Mouse (Mus musculus) ES-Bruce4 (cell line): ENCODE data around the gene Golga5. TPM values are rescaled to one million over a fixed set of nuclear protein-coding genes. Genes with fewer than 3 reads are reported as not detected.

Experiments
- H3K27ac ChIP-seq: 2 replicates; pipeline ENCODE4 v1.5.1; 2012; ENCODE audit warnings: low read length, inconsistent platforms; ENCODE audit not compliant: insufficient read depth
- H3K27me3 ChIP-seq: 2 replicates; pipeline ENCODE4 v1.6.1; 2012; ENCODE audit warnings: mild to moderate bottlenecking, low read length, inconsistent platforms; ENCODE audit not compliant: control insufficient read depth, poor library complexity, insufficient read depth, severe bottlenecking
- H3K36me3 ChIP-seq: 2 replicates; pipeline ENCODE4 v1.6.1; 2012; ENCODE audit warnings: inconsistent platforms, mild to moderate bottlenecking, low read length, moderate library complexity; ENCODE audit not compliant: control insufficient read depth, poor library complexity, insufficient read depth, severe bottlenecking
- H3K4me1 ChIP-seq: one replicate; pipeline ENCODE4 v1.8.1; 2011; ENCODE audit warnings: low read length; ENCODE audit not compliant: control insufficient read depth, insufficient read depth
- H3K4me3 ChIP-seq: 2 replicates; pipeline ENCODE4 v1.5.1; 2011; ENCODE audit warnings: low read depth, mild to moderate bottlenecking, low read length
- H3K9ac ChIP-seq: 2 replicates; pipeline ENCODE4 v1.6.1; 2012; ENCODE audit warnings: low read depth, mild to moderate bottlenecking, inconsistent platforms; ENCODE audit not compliant: poor library complexity, severe bottlenecking
- H3K9me3 ChIP-seq: replicated peaks from 2 replicates; pipeline ENCODE4 v1.6.1; 2012; ENCODE audit warnings: mild to moderate bottlenecking, low read length, inconsistent platforms; ENCODE audit not compliant: control insufficient read depth, poor library complexity, insufficient read depth, severe bottlenecking
- CTCF ChIP-seq: IDR thresholded peaks from one replicate; pipeline ENCODE4 v1.8.1; 2011; ENCODE audit warnings: low read depth, low read length
- EP300 ChIP-seq: IDR thresholded peaks from 2 replicates; pipeline ENCODE4 v1.6.1; 2011; ENCODE audit warnings: low read depth, low read length; ENCODE audit not compliant: insufficient read depth
- POLR2A ChIP-seq: IDR thresholded peaks from one replicate; pipeline ENCODE4 v1.8.1; 2011; ENCODE audit warnings: low read length; ENCODE audit not compliant: insufficient read depth
- polyA plus RNA-seq: library from polyadenylated mRNA; stranded (reverse); fragments of >200 nt; gene quantifications from 2 replicates; pipeline ENCODE4 v1.2.4, GENCODE M21; 2011; ENCODE audit warnings: low read depth; ENCODE audit not compliant: missing spikeins, insufficient read depth, insufficient read length

The Golga5 gene
- polyA plus RNA-seq, 1 experiment: 32.9 TPM

DNA sequence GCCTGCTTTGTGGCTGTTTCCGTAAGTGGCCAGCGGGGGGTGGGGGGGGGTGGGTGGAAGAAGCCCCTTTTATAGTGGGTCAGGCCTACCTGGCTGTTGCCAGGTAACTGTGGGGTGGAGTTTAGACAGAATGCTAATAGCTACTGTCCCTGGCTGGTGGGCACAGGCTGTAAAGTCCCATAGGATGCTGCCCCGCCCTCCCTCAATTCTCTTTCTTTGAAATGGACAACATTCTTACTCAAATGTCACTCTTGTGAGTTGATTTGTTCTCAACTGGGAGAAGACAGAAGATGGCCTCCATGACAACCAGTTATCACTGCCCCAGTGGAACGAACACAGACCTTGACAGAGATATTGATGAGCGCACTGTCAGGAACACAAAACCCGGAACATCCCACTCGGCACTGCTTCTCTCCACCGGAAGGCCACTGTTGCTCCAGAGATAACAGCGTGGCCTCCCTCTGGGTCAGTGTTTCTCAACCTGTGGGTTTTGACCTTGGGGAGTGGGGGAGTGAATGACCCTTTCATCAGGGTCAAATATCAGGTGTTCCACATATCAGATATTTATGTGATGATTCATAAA is 36.3 kb downstream of the Golga5 start:
- Histone ChIP-seq H3K27ac (0 out of 2 replicates have a peak overlapping the region, but pooled peaks have one; percentile 57), H3K4me3 (no peak overlapping the region), H3K36me3 (no peaks in the 10 kb centered on the region), H3K9me3 (no peaks in the 10 kb centered on the region), H3K4me1 (peaks cover 5% of the 10 kb centered on the region), H3K9ac (no peak overlapping the region), H3K27me3 (no peaks in the 10 kb centered on the region)
- no peak for TF ChIP-seq EP300
- no peak for TF ChIP-seq POLR2A
- TF ChIP-seq CTCF: no peak

- H3K4me3 ChIP-seq: no peak overlapping the region
- H3K4me1 ChIP-seq: peaks cover 5% of the 10 kb centered on the region
- TF ChIP-seq EP300 (no peak), POLR2A (no peak), CTCF (no peak)
Observed at GRCm38 (mm10) chr12:102505949-102506348, 37.0 kb downstream of the Golga5 start.

DNA sequence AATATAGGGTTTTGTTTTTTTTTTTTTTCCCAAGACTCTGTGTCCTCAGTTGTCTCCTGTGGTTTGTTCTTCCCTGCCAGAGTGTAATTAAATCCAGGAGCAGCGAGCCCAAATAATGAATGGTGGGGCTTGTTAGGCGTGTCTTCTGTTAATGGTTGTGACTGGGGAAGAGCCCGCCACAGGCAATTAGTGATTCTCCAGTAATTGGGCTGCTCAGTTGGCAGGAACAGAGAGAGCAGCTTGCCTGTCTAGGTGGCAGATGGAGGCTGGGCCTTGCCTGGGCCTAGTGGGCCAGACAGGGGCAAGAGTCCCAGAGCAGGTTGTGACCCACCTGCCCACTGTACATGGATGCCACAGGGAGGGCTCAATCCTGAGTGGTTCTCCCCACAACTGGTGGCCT is 42.4 kb downstream of the Golga5 start:
- Histone ChIP-seq H3K36me3 (no peaks in the 10 kb centered on the region), H3K27me3 (no peaks in the 10 kb centered on the region), H3K27ac (no peak overlapping the region), H3K4me1 (no peaks in the 10 kb centered on the region), H3K9me3 (no peaks in the 10 kb centered on the region), H3K4me3 (no peak overlapping the region), H3K9ac (no peak overlapping the region)
- no peak for TF ChIP-seq CTCF

More at GRCm38 (mm10) chr12:102505949-102506348, 37.0 kb downstream of the Golga5 start:
- Histone ChIP-seq H3K9ac (no peak overlapping the region), H3K27ac (no peak overlapping the region), H3K36me3 (no peaks in the 10 kb centered on the region), H3K9me3 (no peaks in the 10 kb centered on the region), H3K27me3 (no peaks in the 10 kb centered on the region)

GRCm38 (mm10) chr12:102514151-102514550 is 45.2 kb downstream of the Golga5 start:
- H3K9me3 ChIP-seq: no peaks in the 10 kb centered on the region
- H3K9ac ChIP-seq: no peak overlapping the region
- H3K27me3 ChIP-seq: no peaks in the 10 kb centered on the region
- no peaks in the 10 kb centered on the region for H3K4me1 ChIP-seq
- no peaks in the 10 kb centered on the region for H3K36me3 ChIP-seq
- H3K27ac ChIP-seq: no peak overlapping the region
- H3K4me3 ChIP-seq: no peak overlapping the region
- no peak for TF ChIP-seq POLR2A
- no peak for TF ChIP-seq CTCF
- TF ChIP-seq EP300: no peak

DNA sequence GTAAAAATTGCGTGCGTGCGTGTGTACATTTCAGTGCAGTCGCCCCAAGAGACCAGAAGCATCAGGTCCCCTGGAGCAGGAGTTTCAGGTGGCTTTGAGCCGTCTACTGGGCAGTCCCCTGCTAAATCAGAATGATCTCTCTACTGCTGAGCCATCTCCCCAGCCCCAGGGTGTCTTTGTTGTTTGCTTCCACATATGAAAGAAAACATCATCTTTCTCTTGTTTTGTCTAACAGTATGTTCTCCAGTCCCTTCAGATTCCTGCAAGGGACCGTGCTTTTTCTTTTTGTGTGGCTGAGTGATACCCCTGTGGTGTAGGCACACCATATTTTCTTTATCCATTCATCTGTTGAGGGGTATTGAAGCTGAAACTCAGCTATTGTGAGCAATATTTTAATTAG is 45.8 kb downstream of the Golga5 start:
- no peaks in the 10 kb centered on the region for H3K27me3 ChIP-seq
- H3K9me3 ChIP-seq: no peaks in the 10 kb centered on the region
- no peaks in the 10 kb centered on the region for H3K4me1 ChIP-seq
- H3K27ac ChIP-seq: no peak overlapping the region
- no peak overlapping the region for H3K4me3 ChIP-seq
- H3K36me3 ChIP-seq: no peaks in the 10 kb centered on the region
- no peak overlapping the region for H3K9ac ChIP-seq
- TF ChIP-seq EP300: no peak
- TF ChIP-seq CTCF: no peak
- no peak for TF ChIP-seq POLR2A

DNA sequence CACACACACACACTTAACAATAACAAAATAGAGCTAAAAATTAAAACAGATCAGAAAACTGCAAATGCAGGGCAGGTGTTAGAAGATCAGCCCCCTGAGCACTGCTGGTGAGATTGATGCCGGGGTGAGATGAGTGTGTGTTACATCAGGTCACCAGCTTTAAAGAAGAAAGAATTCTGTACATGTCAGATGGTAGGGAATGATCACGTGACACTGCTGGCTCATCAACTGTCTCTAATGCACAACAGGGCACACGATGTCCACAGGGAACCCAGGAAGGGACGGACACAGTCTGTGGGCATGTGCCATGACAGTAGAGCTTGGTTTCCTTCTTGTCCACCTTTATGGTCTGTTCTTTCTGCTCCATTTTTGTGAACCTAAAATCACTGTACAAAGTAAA is 47.2 kb downstream of the Golga5 start:
- no peaks in the 10 kb centered on the region for H3K27me3 ChIP-seq
- H3K9me3 ChIP-seq: no peaks in the 10 kb centered on the region
- no peak overlapping the region for H3K4me3 ChIP-seq
- no peaks in the 10 kb centered on the region for H3K36me3 ChIP-seq
- TF ChIP-seq EP300 (no peak), CTCF (no peak), POLR2A (no peak)
- no peaks in the 10 kb centered on the region for H3K4me1 ChIP-seq
- H3K27ac ChIP-seq: no peak overlapping the region
- no peak overlapping the region for H3K9ac ChIP-seq
